Mouse (Mus musculus) cerebellum, adult 2 months (tissue): Measurements from ENCODE around the gene Mphosph9.

Source experiments
- CTCF ChIP-seq: fragments of 200-500 bp; IDR thresholded peaks from 2 replicates; pipeline ENCODE4 v1.5.1; 2011; ENCODE audit warnings: low read depth, mild to moderate bottlenecking, control low read depth, low read length, moderate library complexity, borderline replicate concordance; ENCODE audit not compliant: insufficient read depth
- POLR2A ChIP-seq: fragments of 200-500 bp; IDR thresholded peaks from 2 replicates; pipeline ENCODE4 v1.6.1; 2011; ENCODE audit warnings: low read length, control low read depth, borderline replicate concordance; ENCODE audit not compliant: insufficient read depth

- TF ChIP-seq POLR2A, result no peak
- no peak for TF ChIP-seq CTCF
Observed at GRCm38 (mm10) chr5:124374298-124374697, 46.5 kb upstream of the Mphosph9 start.
